Mouse (Mus musculus) ES-Bruce4 (cell line): ENCODE results near the gene Nob1.

Source experiments
- CTCF ChIP-seq: IDR thresholded peaks from one replicate; pipeline ENCODE4 v1.8.1; 2011; ENCODE audit warnings: low read depth, low read length
- EP300 ChIP-seq: IDR thresholded peaks from 2 replicates; pipeline ENCODE4 v1.6.1; 2011; ENCODE audit warnings: low read depth, low read length; ENCODE audit not compliant: insufficient read depth

DNA sequence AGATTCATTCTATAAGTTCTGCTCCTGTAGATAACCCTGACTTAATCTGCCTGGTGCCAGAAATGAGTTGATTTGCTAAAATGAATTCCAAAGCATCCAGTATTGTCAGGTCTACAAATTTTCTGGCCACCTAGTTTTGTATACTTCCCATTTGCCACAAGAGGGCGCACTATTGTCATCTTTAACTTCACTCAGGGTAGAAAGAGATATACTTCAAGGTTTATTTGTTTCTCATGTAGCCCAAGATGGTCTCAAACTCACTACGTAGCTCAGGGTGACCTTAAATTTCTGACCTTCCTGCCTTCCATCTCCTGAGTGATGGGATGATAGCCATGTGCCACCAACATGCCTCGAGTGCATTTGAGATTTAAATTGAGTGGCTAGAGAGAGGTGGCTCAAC lies 38.2 kb downstream of the Nob1 start:
- TF ChIP-seq CTCF: peak; percentile 27
- TF ChIP-seq EP300: no peak
